Mouse (Mus musculus) liver, embryonic 12.5 days (tissue): ENCODE results near the gene Esr1. TPM values are rescaled to one million over a fixed set of nuclear protein-coding genes. Genes with fewer than 3 reads are reported as not detected.

Experiments
- ATAC-seq: fragments of 200-750 bp; cut with Nextera tagmentation; 2 replicates; pipeline ENCODE4 v1.8.0; 2017; ENCODE audit warnings: moderate number of reproducible peaks, mild to moderate bottlenecking, moderate library complexity
- H3K27ac ChIP-seq: fragments of 300-500 bp; sonication (generic); 2 replicates; pipeline ENCODE4 v1.5.1; 2016; ENCODE audit warnings: mild to moderate bottlenecking
- H3K27me3 ChIP-seq: fragments of 300-500 bp; sonication (generic); replicated peaks from 2 replicates; pipeline ENCODE4 v1.6.1; 2016; ENCODE audit warnings: mild to moderate bottlenecking, moderate library complexity
- H3K36me3 ChIP-seq: fragments of 300-500 bp; sonication (generic); 2 replicates; pipeline ENCODE4 v1.6.1; 2016; ENCODE audit warnings: mild to moderate bottlenecking, moderate library complexity
- H3K4me1 ChIP-seq: fragments of 300-500 bp; sonication (generic); 2 replicates; pipeline ENCODE4 v1.6.1; 2016
- H3K4me2 ChIP-seq: fragments of 300-500 bp; sonication (generic); 2 replicates; pipeline ENCODE4 v1.6.1; 2016; ENCODE audit warnings: mild to moderate bottlenecking, moderate library complexity
- H3K4me3 ChIP-seq: fragments of 300-500 bp; sonication (generic); 2 replicates; pipeline ENCODE4 v1.5.1; 2016; ENCODE audit warnings: mild to moderate bottlenecking, moderate library complexity
- H3K9ac ChIP-seq: fragments of 300-500 bp; sonication (generic); 2 replicates; pipeline ENCODE4 v1.6.1; 2016; ENCODE audit warnings: mild to moderate bottlenecking, moderate library complexity
- H3K9me3 ChIP-seq: fragments of 300-500 bp; sonication (generic); replicated peaks from 2 replicates; pipeline ENCODE4 v1.6.1; 2016; ENCODE audit warnings: mild to moderate bottlenecking, moderate library complexity
- WGBS: fragments of 180-500 bp; shearing (Covaris S2); methylation state at CpG from one replicate; pipeline ENCODE4 v1.1.7; 2016; ENCODE audit not compliant: insufficient replicate concordance; 5-methylcytosine and 5-hydroxymethylcytosine counted together
- polyA plus RNA-seq: library from polyadenylated mRNA; unstranded; fragments of >200 nt; fragmentation: Nextera tagmentation; extraction: Ambion mirVana; gene quantifications from 2 replicates; pipeline ENCODE4 v1.2.1, GENCODE M21; 2016

The Esr1 gene
- polyA plus RNA-seq, 1 experiment from 2014 or later = 0.01 TPM

- ATAC-seq = no peak
- Histone ChIP-seq H3K4me1 (no peaks in the 10 kb centered on the region), H3K9me3 (no peaks in the 10 kb centered on the region), H3K4me3 (no peak overlapping the region), H3K4me2 (no peak overlapping the region), H3K27ac (no peak overlapping the region), H3K27me3 (no peaks in the 10 kb centered on the region), H3K9ac (no peak overlapping the region), H3K36me3 (peaks cover 9% of the 10 kb centered on the region)
- WGBS = 63% methylated on average over 1 of the region's 1 CpGs
These were observed 418.5 kb downstream of the Esr1 start for GRCm38 (mm10) chr10:5029883-5030282.

- Histone ChIP-seq H3K36me3 (peaks cover 21% of the 10 kb centered on the region), H3K4me2 (no peak overlapping the region), H3K27me3 (no peaks in the 10 kb centered on the region), H3K4me3 (no peak overlapping the region), H3K27ac (no peak overlapping the region), H3K9ac (no peak overlapping the region), H3K4me1 (no peaks in the 10 kb centered on the region), H3K9me3 (no peaks in the 10 kb centered on the region)
- WGBS = 75% methylated on average over 15 of the region's 15 CpGs
- no peak for ATAC-seq
These were observed 421.0 kb downstream of the Esr1 start for GRCm38 (mm10) chr10:5032192-5033048.

DNA sequence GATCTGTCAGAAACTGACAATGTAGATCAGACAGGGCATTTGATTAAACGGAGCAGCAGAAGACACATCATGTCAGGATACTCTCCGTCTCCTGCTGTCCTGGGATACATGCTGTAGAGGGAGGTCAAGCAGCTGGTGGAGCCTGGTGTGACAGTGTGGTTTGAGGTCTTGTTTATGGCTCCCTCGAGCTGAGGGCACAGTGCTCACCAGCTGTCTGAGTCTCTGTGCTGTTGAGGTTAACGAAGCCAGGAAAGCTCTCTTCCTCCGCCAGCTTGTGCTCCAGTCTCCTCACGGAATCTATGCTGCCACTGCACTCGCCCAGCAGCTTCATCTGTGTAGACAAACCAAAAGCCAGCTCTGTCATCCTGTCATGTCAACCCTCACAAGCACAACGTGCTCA, 429.9 kb downstream of the Esr1 start:
- Histone ChIP-seq H3K9ac (no peak overlapping the region), H3K4me2 (no peak overlapping the region), H3K4me1 (no peaks in the 10 kb centered on the region), H3K4me3 (no peak overlapping the region), H3K27ac (no peak overlapping the region), H3K9me3 (no peaks in the 10 kb centered on the region), H3K36me3 (peaks cover 51% of the 10 kb centered on the region), H3K27me3 (no peaks in the 10 kb centered on the region)
- 59% methylated on average over 8 of the region's 8 CpGs for WGBS
- ATAC-seq = no peak

DNA sequence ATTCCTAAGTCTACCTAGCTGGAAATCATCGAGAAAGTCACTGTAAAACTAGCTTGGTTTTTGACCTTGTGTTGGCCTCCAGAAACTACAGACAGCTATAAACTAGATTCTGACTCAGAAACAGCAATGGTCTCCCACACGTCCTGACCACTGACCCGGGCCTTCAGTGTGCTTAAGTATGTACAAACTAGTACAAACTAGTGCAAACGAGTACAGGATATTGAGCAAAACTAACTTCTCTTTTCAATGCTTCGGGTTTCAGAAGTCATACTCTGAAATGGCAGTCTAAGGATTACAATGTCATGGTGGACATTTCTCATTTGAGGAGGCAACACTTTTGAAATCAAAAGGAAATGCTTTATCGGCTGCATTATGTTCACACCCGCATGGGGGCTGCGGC, 433.1 kb downstream of the Esr1 start:
- Histone ChIP-seq H3K27ac (no peak overlapping the region), H3K4me3 (no peak overlapping the region), H3K9ac (no peak overlapping the region), H3K9me3 (no peaks in the 10 kb centered on the region), H3K36me3 (peaks cover 55% of the 10 kb centered on the region), H3K4me2 (no peak overlapping the region), H3K27me3 (no peaks in the 10 kb centered on the region), H3K4me1 (no peaks in the 10 kb centered on the region)
- WGBS = 66% methylated on average over 8 of the region's 8 CpGs
- ATAC-seq = no peak

- Histone ChIP-seq H3K4me3 (no peak overlapping the region), H3K27ac (no peak overlapping the region), H3K9ac (no peak overlapping the region), H3K27me3 (no peaks in the 10 kb centered on the region), H3K4me2 (no peak overlapping the region), H3K36me3 (peaks cover 51% of the 10 kb centered on the region), H3K9me3 (no peaks in the 10 kb centered on the region), H3K4me1 (no peaks in the 10 kb centered on the region)
- WGBS = 79% methylated on average over 7 of the region's 7 CpGs
- ATAC-seq = no peak
These were observed 433.8 kb downstream of the Esr1 start for GRCm38 (mm10) chr10:5045213-5045612.

GRCm38 (mm10) chr10:5045671-5046070, 434.3 kb downstream of the Esr1 start:
- H3K4me3 ChIP-seq = no peak overlapping the region
- H3K9me3 ChIP-seq = no peaks in the 10 kb centered on the region
- no peak overlapping the region for H3K27ac ChIP-seq
- H3K27me3 ChIP-seq = no peaks in the 10 kb centered on the region
- H3K4me1 ChIP-seq = no peaks in the 10 kb centered on the region
- 71% methylated on average over 5 of the region's 5 CpGs for WGBS
- no peak overlapping the region for H3K4me2 ChIP-seq
- peaks cover 47% of the 10 kb centered on the region for H3K36me3 ChIP-seq
- no peak overlapping the region for H3K9ac ChIP-seq
- ATAC-seq = no peak

Other genes starting within 250 kb of the Esr1 start
- 7.4 and 7.5 TPM in 2 replicates for gene Zbtb2, start 223.5 kb upstream of the Esr1 start, polyA plus RNA-seq
- 27.7 and 32.7 TPM in 2 replicates for gene Rmnd1, start 179.2 kb upstream of the Esr1 start, polyA plus RNA-seq
- gene Armt1, start 179.1 kb upstream of the Esr1 start, polyA plus RNA-seq = 23.6 and 23.9 TPM in 2 replicates
- gene Ccdc170, start 129.1 kb upstream of the Esr1 start, polyA plus RNA-seq = 0.07 TPM in 1 of 2 replicates, not detected in the other